Mouse (Mus musculus) hindbrain, embryonic 12.5 days (tissue): ENCODE measurements around the gene Gnaq. TPM values are rescaled to one million over a fixed set of nuclear protein-coding genes. Genes with fewer than 3 reads are reported as not detected.
"Not testable (repeated sequence)": the region's sequence is repeated elsewhere in the genome, so short reads cannot be mapped to it uniquely, and the experiment has no call there.

Experiments used
- ATAC-seq: fragments of 200-750 bp; cut with Nextera tagmentation; 2 replicates; pipeline ENCODE4 v1.8.0; 2017; ENCODE audit warnings: moderate TSS enrichment; ENCODE audit not compliant: low FRiP score
- H3K27ac ChIP-seq: fragments of 300-500 bp; sonication (generic); 2 replicates; pipeline ENCODE4 v1.5.1; 2016; ENCODE audit warnings: mild to moderate bottlenecking
- H3K27me3 ChIP-seq: fragments of 300-500 bp; sonication (generic); 2 replicates; pipeline ENCODE4 v1.6.1; 2016; ENCODE audit warnings: mild to moderate bottlenecking
- H3K36me3 ChIP-seq: fragments of 300-500 bp; sonication (generic); 2 replicates; pipeline ENCODE4 v1.6.1; 2016; ENCODE audit warnings: mild to moderate bottlenecking
- H3K4me1 ChIP-seq: fragments of 300-500 bp; sonication (generic); 2 replicates; pipeline ENCODE4 v1.6.1; 2016
- H3K4me2 ChIP-seq: fragments of 300-500 bp; sonication (generic); replicated peaks from 2 replicates; pipeline ENCODE4 v1.6.1; 2016; ENCODE audit warnings: mild to moderate bottlenecking
- H3K4me3 ChIP-seq: fragments of 300-500 bp; sonication (generic); 2 replicates; pipeline ENCODE4 v1.5.1; 2016; ENCODE audit warnings: mild to moderate bottlenecking
- H3K9ac ChIP-seq: fragments of 300-500 bp; sonication (generic); 2 replicates; pipeline ENCODE4 v1.6.1; 2016; ENCODE audit warnings: mild to moderate bottlenecking, moderate library complexity
- H3K9me3 ChIP-seq: fragments of 300-500 bp; sonication (generic); replicated peaks from 2 replicates; pipeline ENCODE4 v1.6.1; 2016; ENCODE audit warnings: mild to moderate bottlenecking
- WGBS: fragments of 180-500 bp; shearing (Covaris S2); methylation state at CpG from one replicate; pipeline ENCODE4 v1.1.7; 2016; 5-methylcytosine and 5-hydroxymethylcytosine counted together
- polyA plus RNA-seq: library from polyadenylated mRNA; unstranded; fragments of >200 nt; fragmentation: Nextera tagmentation; extraction: Ambion mirVana; gene quantifications from 2 replicates; pipeline ENCODE4 v1.2.1, GENCODE M21; 2016

Gene Gnaq
- polyA plus RNA-seq, 1 experiment from 2014 or later: 49.3 TPM

DNA sequence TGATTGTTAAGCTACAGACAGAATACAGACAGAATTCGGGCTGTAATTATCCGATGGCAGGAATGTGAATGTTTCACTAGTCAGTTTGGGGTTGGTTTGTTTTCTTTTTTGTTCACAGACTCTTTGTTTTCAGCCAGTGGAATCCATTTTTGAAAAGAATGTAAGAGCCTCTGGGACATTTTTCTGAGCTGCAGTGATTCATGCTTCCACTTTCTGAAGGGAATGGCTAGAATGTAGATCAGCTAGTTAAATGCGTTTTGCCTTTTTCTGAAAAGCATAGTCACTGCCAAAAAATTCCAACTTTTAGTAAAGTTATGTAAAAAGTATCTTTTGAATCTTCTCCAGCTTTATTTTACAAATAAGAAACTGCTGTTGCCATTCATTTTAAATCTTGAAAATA is 118.3 kb downstream of the Gnaq start:
- H3K4me2 ChIP-seq: no peak overlapping the region
- H3K36me3 ChIP-seq: no peaks in the 10 kb centered on the region
- H3K27me3 ChIP-seq: no peaks in the 10 kb centered on the region
- 51% methylated on average over 3 of the region's 3 CpGs for WGBS
- H3K4me1 ChIP-seq: peaks cover 17% of the 10 kb centered on the region
- H3K9me3 ChIP-seq: no peaks in the 10 kb centered on the region
- no peak for ATAC-seq
- no peak overlapping the region for H3K9ac ChIP-seq
- no peak overlapping the region for H3K4me3 ChIP-seq
- H3K27ac ChIP-seq: no peak overlapping the region

DNA sequence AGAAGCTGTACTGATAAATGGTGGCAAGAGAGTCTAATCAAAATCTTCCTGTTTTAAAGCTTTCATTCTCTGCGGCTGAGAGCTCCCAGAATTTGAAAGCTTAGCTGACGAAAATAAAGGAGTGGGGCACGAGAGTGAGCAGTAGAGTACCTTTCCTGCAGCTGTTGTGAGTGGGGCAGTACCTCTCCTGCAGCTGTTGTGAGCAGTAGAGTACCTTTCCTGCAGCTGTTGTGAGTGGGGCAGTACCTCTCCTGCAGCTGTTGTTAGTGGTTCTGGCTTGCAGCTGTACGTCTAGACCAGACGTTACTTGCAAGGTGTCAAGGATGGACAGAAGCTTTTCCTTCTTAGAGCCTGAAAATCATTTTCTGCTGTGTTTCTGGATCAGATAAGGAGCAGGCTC is 119.2 kb downstream of the Gnaq start:
- ATAC-seq: no peak
- no peaks in the 10 kb centered on the region for H3K36me3 ChIP-seq
- H3K27me3 ChIP-seq: no peaks in the 10 kb centered on the region
- no peaks in the 10 kb centered on the region for H3K9me3 ChIP-seq
- 75% methylated on average over 5 of the region's 5 CpGs for WGBS
- no peak overlapping the region for H3K4me2 ChIP-seq
- no peak overlapping the region for H3K27ac ChIP-seq
- H3K9ac ChIP-seq: no peak overlapping the region
- no peak overlapping the region for H3K4me3 ChIP-seq
- H3K4me1 ChIP-seq: peaks cover 17% of the 10 kb centered on the region

DNA sequence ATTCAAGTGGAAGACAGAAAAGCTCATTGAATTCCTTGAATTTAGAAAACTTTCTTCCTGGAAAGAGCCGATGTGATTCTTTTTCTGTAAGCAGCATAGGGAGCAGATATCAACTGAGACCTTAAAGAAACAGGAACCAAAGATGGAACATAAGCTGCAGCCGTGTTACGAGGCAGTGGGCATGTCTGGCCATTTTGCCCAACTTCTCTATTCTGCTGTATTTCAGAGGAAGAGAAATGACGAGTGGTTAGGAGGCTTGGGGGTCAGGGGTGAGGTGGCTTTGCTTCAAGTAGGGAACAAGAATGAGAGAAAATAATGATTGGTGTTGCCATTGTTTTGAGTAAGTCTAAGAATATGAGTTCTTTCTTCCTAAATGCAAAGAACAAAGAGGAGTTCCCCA is 120.1 kb downstream of the Gnaq start:
- ATAC-seq: no peak
- no peaks in the 10 kb centered on the region for H3K27me3 ChIP-seq
- H3K9ac ChIP-seq: no peak overlapping the region

DNA sequence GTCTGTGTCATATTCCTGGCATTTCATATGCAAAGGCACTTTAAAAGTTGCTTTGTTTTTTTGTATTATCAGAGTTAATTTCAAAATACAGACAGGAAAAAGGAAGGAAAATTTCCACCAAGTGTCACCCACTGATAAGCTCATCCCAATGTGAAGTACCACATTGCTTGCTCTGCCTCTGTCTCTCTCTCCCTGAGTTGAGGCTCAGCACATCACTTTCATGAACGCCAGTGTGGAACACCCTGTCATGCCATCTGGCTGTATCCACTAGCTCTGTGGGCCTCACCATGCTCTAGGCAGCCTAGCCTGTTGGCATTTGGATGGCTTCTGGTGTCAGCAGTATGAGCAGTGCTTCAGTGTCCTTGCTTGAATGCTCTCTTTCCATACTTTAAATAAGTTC is 122.2 kb downstream of the Gnaq start:
- H3K4me2 ChIP-seq: no peak overlapping the region
- no peaks in the 10 kb centered on the region for H3K36me3 ChIP-seq
- 85% methylated on average over 1 of the region's 1 CpGs for WGBS
- H3K4me1 ChIP-seq: peaks cover 14% of the 10 kb centered on the region
- no peak overlapping the region for H3K27ac ChIP-seq
- H3K4me3 ChIP-seq: no peak overlapping the region
- H3K9ac ChIP-seq: no peak overlapping the region
- ATAC-seq: no peak
- no peaks in the 10 kb centered on the region for H3K9me3 ChIP-seq
- no peaks in the 10 kb centered on the region for H3K27me3 ChIP-seq

More for the DNA sequence above, 120.1 kb downstream of the Gnaq start:
- Histone ChIP-seq H3K4me3 (no peak overlapping the region), H3K36me3 (no peaks in the 10 kb centered on the region), H3K9me3 (no peaks in the 10 kb centered on the region), H3K4me2 (no peak overlapping the region), H3K4me1 (peaks cover 14% of the 10 kb centered on the region), H3K27ac (no peak overlapping the region)
- 70% methylated on average over 4 of the region's 4 CpGs for WGBS

DNA sequence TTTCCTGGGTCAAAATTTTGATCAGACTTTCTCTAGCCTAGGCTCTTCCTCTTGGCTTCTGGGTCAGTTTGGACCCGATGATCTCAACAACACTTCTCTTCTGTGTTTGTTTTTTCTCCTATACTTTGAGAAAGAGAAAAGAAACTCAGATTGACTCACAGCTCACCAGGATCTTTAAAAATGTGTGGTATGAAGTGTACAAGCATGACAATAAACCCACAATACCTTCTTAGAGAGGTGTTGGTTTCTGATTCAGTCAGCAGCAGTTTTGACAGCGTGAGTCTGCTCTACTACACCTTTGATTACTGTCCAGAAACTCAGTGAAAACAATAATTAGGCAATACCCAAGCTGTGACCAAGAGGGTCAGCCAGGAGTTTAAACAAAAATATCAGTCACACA is 122.7 kb downstream of the Gnaq start:
- Histone ChIP-seq H3K27me3 (no peaks in the 10 kb centered on the region), H3K4me2 (no peak overlapping the region), H3K4me1 (peaks cover 14% of the 10 kb centered on the region), H3K9me3 (no peaks in the 10 kb centered on the region), H3K27ac (no peak overlapping the region), H3K9ac (no peak overlapping the region), H3K36me3 (no peaks in the 10 kb centered on the region), H3K4me3 (no peak overlapping the region)
- WGBS: 90% methylated on average over 2 of the region's 2 CpGs
- ATAC-seq: no peak

DNA sequence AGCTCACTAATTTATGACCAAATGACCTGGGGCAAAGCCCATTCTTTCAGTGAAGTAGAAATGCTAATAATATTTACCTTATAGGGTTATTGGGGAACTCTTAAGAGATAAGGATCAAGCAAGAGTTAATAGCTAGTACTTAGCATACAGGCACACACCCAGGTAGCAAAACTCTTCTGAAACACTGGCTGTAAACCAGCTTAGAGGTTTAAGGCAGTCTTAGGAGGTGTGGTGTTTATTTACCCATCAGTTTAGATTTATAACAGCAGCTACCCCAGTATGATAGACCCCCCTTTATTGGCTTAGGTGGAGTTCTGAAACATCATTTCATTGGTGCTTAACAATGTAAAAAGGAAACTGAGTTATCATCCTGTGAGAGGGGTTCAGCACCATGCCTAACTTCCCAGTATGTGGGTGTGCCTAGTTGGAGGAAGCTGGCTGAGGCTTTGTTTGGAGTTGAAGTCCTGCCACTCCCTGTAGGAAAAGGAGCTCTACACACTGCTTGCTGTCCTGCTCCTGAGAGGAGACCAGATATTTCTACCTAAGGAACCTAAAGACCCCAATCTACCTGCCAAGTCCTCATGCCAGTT is 126.2 kb downstream of the Gnaq start:
- Histone ChIP-seq H3K9ac (no peak overlapping the region), H3K4me3 (no peak overlapping the region), H3K27ac (no peak overlapping the region), H3K4me2 (no peak overlapping the region), H3K27me3 (no peaks in the 10 kb centered on the region), H3K4me1 (no peaks in the 10 kb centered on the region; the same call in 1 of the 2 replicates), H3K9me3 (no peaks in the 10 kb centered on the region), H3K36me3 (no peaks in the 10 kb centered on the region)
- no peak for ATAC-seq

DNA sequence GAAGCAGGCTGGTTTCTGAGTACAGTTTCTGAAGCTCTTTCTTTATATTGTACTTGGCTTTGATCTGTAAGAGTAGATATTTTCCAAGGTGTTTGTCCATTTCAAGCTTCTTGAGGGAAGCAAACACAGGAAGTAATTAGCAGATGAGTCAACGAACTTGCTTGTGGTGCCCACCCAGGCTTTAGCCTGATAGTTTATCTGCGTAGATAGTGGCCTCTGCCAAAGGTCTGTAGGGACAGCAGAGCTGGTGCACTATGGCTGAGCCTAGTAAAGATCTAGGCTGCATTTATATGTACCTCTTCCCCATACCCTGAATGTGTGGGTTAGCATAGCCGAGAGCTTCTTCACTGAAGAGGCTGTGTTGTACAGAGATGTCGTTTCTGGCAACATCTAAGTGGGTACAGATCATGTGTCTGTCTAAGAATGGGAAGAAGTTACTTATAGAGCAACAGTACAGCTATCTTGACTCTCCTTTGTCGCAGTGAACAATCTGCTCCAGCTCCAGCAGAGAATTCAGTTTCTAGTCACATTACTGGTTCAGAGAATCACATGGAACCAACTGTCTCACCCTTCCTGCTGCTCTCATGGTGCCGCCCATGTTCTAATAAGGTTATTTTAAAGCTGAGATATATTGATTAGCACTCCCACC is 127.3 kb downstream of the Gnaq start:
- Histone ChIP-seq H3K4me1 (no peaks in the 10 kb centered on the region; the same call in 1 of the 2 replicates), H3K9me3 (no peaks in the 10 kb centered on the region), H3K9ac (no peak overlapping the region), H3K27ac (no peak overlapping the region), H3K27me3 (no peaks in the 10 kb centered on the region), H3K4me3 (no peak overlapping the region), H3K4me2 (no peak overlapping the region), H3K36me3 (no peaks in the 10 kb centered on the region)
- ATAC-seq: no peak
- 89% methylated on average over 6 of the region's 6 CpGs for WGBS

DNA sequence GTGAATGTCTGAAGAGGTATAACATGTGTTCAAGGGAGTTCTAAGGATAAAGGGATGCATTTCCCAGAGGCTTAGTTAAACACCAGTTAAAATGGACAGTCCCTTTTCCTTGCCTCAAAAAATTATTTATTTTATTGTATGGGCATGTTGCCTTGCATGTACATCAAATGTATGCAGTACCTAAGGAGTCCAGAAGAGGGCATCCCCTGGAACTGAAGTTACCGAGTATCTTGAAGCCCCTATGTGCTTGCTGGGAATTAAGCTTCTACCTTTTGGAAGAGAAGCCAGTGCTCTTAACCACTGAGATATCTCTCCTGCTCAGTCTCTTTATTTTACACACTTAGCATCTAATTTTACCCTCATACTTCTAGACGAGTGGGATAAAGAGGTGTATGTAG is 127.8 kb downstream of the Gnaq start:
- 71% methylated on average over 2 of the region's 2 CpGs for WGBS
- H3K9me3 ChIP-seq: no peaks in the 10 kb centered on the region
- no peaks in the 10 kb centered on the region for H3K36me3 ChIP-seq
- H3K4me2 ChIP-seq: no peak overlapping the region
- H3K9ac ChIP-seq: no peak overlapping the region
- H3K4me1 ChIP-seq: no peaks in the 10 kb centered on the region; the same call in 1 of the 2 replicates
- H3K27me3 ChIP-seq: no peaks in the 10 kb centered on the region
- no peak for ATAC-seq
- no peak overlapping the region for H3K4me3 ChIP-seq
- H3K27ac ChIP-seq: no peak overlapping the region

DNA sequence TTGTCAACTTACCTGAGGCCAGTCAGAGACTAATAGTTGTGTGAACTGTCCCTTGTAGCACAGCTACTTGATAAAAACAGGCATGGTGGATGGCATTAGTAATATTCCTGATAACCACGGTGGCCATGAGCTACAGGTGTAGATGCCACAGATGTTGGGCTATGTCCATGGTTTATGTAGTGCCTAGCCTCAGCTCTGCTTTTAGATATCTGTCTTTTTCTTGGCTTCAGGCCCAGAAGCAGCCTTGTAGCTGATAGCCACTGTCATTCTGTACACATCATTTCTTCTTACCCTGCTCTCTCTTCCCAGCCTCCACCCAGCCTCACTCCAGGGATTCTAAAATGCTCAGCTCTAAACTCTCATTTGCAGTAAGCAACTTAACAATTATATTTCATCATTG is 128.3 kb downstream of the Gnaq start:
- no peak overlapping the region for H3K4me3 ChIP-seq
- ATAC-seq: no peak
- no peak overlapping the region for H3K4me2 ChIP-seq
- H3K9ac ChIP-seq: no peak overlapping the region
- no peaks in the 10 kb centered on the region; the same call in 1 of the 2 replicates for H3K4me1 ChIP-seq
- no peaks in the 10 kb centered on the region for H3K9me3 ChIP-seq
- H3K27me3 ChIP-seq: no peaks in the 10 kb centered on the region
- WGBS: 92% methylated on average over 1 of the region's 1 CpGs
- H3K36me3 ChIP-seq: no peaks in the 10 kb centered on the region
- H3K27ac ChIP-seq: no peak overlapping the region

DNA sequence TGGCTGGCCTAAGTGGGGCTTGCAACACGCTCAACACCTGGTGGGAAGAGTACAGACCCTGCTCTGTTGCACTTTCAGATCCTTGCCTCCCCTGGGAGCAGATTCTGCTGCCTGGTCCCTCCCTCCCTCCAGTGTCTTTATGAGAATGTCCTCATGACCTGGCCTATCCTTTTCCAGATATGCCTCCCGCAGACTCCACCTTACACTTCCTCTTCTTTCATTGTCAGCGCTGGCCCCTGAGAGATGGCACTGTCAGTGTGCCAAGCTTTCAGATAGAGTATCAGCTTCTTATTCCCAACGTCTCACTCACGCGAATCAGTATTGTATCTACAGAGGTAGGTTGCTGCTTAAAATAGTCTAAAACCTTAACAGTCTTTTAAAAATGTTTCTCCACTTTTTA is 129.0 kb downstream of the Gnaq start:
- ATAC-seq: no peak
- 90% methylated on average over 6 of the region's 6 CpGs for WGBS
- H3K9ac ChIP-seq: no peak overlapping the region
- H3K9me3 ChIP-seq: no peaks in the 10 kb centered on the region
- H3K27ac ChIP-seq: no peak overlapping the region
- H3K27me3 ChIP-seq: no peaks in the 10 kb centered on the region
- no peak overlapping the region for H3K4me3 ChIP-seq
- no peaks in the 10 kb centered on the region; the same call in 1 of the 2 replicates for H3K4me1 ChIP-seq
- no peak overlapping the region for H3K4me2 ChIP-seq
- H3K36me3 ChIP-seq: no peaks in the 10 kb centered on the region

DNA sequence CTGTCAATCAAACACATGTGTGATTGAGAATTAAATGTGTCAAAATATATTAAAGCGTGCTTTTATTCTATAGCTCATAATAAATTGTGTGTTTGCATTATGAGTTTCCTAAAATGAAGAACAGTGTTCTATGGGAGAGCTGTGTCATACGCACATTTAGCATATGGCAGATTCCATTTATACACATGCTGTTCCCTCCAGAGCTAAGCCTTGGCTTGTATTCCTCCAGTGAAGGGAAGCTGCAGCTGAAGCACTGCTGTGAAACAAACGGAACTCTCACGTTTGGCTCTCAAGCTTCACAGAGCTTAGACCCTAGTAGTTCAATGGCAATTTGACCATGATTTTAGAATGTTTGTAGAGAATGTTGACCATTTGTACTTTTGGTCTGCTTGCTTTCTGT is 129.7 kb downstream of the Gnaq start:
- no peak overlapping the region for H3K9ac ChIP-seq
- no peaks in the 10 kb centered on the region for H3K36me3 ChIP-seq
- H3K9me3 ChIP-seq: no peaks in the 10 kb centered on the region
- WGBS: 88% methylated on average over 4 of the region's 4 CpGs
- H3K4me1 ChIP-seq: no peaks in the 10 kb centered on the region; the same call in 1 of the 2 replicates
- no peak for ATAC-seq
- no peak overlapping the region for H3K27ac ChIP-seq
- no peak overlapping the region for H3K4me2 ChIP-seq
- H3K27me3 ChIP-seq: no peaks in the 10 kb centered on the region
- no peak overlapping the region for H3K4me3 ChIP-seq

DNA sequence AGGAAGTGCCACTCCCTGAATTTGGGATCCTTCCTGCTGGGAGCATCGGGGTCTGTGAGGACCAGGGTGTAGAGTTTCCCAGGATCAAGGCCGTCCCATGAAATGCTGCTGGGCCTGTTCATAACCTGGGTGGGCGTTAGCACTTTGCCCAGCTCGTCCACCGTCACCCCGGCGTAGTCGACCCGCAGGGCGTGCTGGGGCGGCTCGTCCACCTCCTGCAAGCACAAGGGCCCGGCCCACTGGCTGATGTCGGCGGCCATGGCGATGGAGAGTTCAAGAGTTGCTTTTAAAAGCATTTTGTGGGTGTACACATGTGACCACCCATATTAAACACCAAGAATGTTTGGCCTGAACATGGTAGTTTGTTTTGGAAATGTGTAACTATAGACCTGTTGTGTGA is 134.7 kb downstream of the Gnaq start:
- H3K9ac ChIP-seq, H3K27me3 ChIP-seq, H3K4me3 ChIP-seq, ATAC-seq, H3K4me2 ChIP-seq, H3K9me3 ChIP-seq, H3K27ac ChIP-seq, H3K4me1 ChIP-seq, H3K36me3 ChIP-seq: not testable (repeated sequence)
- WGBS: 91% methylated on average over 11 of the region's 16 CpGs

DNA sequence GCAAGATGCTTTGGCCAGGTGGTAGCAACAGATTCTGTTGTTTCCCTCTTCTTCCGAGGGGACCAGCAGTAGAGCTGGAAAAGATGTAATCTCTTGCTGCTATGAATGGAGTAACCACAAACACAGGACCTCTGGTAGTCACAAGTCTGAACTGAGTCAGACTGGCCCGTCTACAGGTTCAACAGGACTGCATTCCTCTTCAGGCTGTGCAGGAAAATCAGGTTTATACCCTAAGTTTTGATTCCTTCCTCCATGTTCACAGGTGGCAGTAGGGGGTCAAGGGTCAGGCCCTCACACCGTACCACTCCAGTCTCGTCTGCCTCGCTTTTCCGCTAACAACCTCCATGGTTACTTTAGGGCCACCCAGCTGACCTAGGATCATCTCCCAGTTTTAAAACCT is 137.6 kb downstream of the Gnaq start:
- no peaks in the 10 kb centered on the region for H3K4me1 ChIP-seq
- 89% methylated on average over 6 of the region's 6 CpGs for WGBS
- H3K27me3 ChIP-seq: no peaks in the 10 kb centered on the region
- H3K27ac ChIP-seq: no peak overlapping the region
- H3K4me2 ChIP-seq: no peak overlapping the region
- no peaks in the 10 kb centered on the region for H3K9me3 ChIP-seq
- no peak for ATAC-seq
- H3K36me3 ChIP-seq: no peaks in the 10 kb centered on the region
- no peak overlapping the region for H3K9ac ChIP-seq
- H3K4me3 ChIP-seq: no peak overlapping the region
